Mouse (Mus musculus): Measurements from ENCODE around the gene Plcb2. TPM values are rescaled to one million over a fixed set of nuclear protein-coding genes. Genes with fewer than 3 reads are reported as not detected.

The Plcb2 gene
- polyA plus RNA-seq, 1 experiment from 2014 or later, result 1.5 TPM

- no peak overlapping the region for H3K9ac ChIP-seq
- ATAC-seq (ENCODE audit: insufficient read depth, low FRiP score, low read depth), result no peak
Observed at GRCm38 (mm10) chr2:118695677-118696232, 32.5 kb downstream of the Plcb2 start.

GRCm38 (mm10) chr2:118693370-118693966, 34.8 kb downstream of the Plcb2 start:
- no peak overlapping the region for H3K27ac ChIP-seq
- H3K9ac ChIP-seq, result no peak overlapping the region
- H3K9me3 ChIP-seq, result no peaks in the 10 kb centered on the region
- 76% methylated on average over 19 of the region's 19 CpGs for WGBS
- H3K27me3 ChIP-seq (replicated peaks), result peaks cover 8% of the 10 kb centered on the region; the same call in 1 of the 2 replicates
- H3K4me3 ChIP-seq (replicated peaks), result no peak overlapping the region
- ATAC-seq (ENCODE audit: insufficient read depth, low FRiP score, low read depth), result no peak
- no peak overlapping the region for H3K4me2 ChIP-seq
- peaks cover 14% of the 10 kb centered on the region for H3K4me1 ChIP-seq
- no peaks in the 10 kb centered on the region for H3K36me3 ChIP-seq

More at GRCm38 (mm10) chr2:118695677-118696232, 32.5 kb downstream of the Plcb2 start:
- Histone ChIP-seq H3K9me3 (no peaks in the 10 kb centered on the region), H3K27ac (no peak overlapping the region), H3K4me3 (replicated peaks) (no peak overlapping the region), H3K36me3 (no peaks in the 10 kb centered on the region), H3K4me1 (peaks cover 19% of the 10 kb centered on the region), H3K27me3 (replicated peaks) (peaks cover 11% of the 10 kb centered on the region), H3K4me2 (no peak overlapping the region)
- 26% methylated on average over 11 of the region's 11 CpGs for WGBS

GRCm38 (mm10) chr2:118689875-118690274, 38.4 kb downstream of the Plcb2 start:
- Histone ChIP-seq H3K27me3 (replicated peaks) (no peaks in the 10 kb centered on the region), H3K27ac (no peak overlapping the region), H3K9me3 (no peaks in the 10 kb centered on the region), H3K4me1 (no peaks in the 10 kb centered on the region), H3K4me3 (replicated peaks) (no peak overlapping the region), H3K36me3 (no peaks in the 10 kb centered on the region), H3K4me2 (no peak overlapping the region), H3K9ac (no peak overlapping the region)
- no peak for ATAC-seq (ENCODE audit: insufficient read depth, low FRiP score, low read depth)
- WGBS, result 76% methylated on average over 10 of the region's 10 CpGs

GRCm38 (mm10) chr2:118687791-118688190, 40.4 kb downstream of the Plcb2 start:
- WGBS, result 79% methylated on average over 3 of the region's 3 CpGs
- Histone ChIP-seq H3K27ac (no peak overlapping the region), H3K4me2 (no peak overlapping the region), H3K9ac (no peak overlapping the region), H3K27me3 (replicated peaks) (no peaks in the 10 kb centered on the region), H3K9me3 (no peaks in the 10 kb centered on the region), H3K36me3 (no peaks in the 10 kb centered on the region), H3K4me1 (no peaks in the 10 kb centered on the region), H3K4me3 (replicated peaks) (no peak overlapping the region)
- ATAC-seq (ENCODE audit: insufficient read depth, low FRiP score, low read depth), result no peak

GRCm38 (mm10) chr2:118686693-118687092, 41.5 kb downstream of the Plcb2 start:
- no peak for ATAC-seq (ENCODE audit: insufficient read depth, low FRiP score, low read depth)
- no peak overlapping the region for H3K9ac ChIP-seq
- no peaks in the 10 kb centered on the region for H3K36me3 ChIP-seq
- no peak overlapping the region for H3K27ac ChIP-seq
- H3K4me1 ChIP-seq, result 0 out of 2 replicates have a peak, but pooled peaks cover 3% of the 10 kb centered on the region
- H3K4me2 ChIP-seq, result no peak overlapping the region
- no peaks in the 10 kb centered on the region for H3K27me3 ChIP-seq (replicated peaks)
- H3K9me3 ChIP-seq, result no peaks in the 10 kb centered on the region
- 67% methylated on average over 8 of the region's 8 CpGs for WGBS
- no peak overlapping the region for H3K4me3 ChIP-seq (replicated peaks)

DNA sequence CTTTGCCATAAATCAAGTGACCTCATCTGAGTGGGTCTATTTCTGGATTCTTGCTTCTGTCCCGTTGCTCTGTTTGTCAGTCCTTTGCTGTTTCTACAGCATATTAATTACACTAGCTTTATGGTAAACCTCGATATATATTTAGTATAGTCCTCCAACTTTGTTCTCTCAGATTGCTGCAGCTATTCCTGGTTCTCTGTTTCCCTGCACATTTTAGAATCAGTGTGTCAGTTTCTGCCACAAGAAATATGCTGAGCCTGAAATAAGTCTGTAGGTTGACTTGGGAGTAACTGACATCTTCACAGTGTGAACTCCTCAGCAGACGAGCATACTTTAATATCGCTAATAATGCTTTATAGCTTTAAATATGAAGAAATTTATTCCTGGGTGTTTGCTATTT, 43.1 kb downstream of the Plcb2 start:
- H3K4me1 ChIP-seq, result 0 out of 2 replicates have a peak, but pooled peaks cover 3% of the 10 kb centered on the region
- H3K9me3 ChIP-seq, result no peaks in the 10 kb centered on the region
- no peaks in the 10 kb centered on the region for H3K36me3 ChIP-seq
- no peak overlapping the region for H3K27ac ChIP-seq
- no peak overlapping the region for H3K4me2 ChIP-seq
- no peak overlapping the region for H3K4me3 ChIP-seq (replicated peaks)
- H3K27me3 ChIP-seq (replicated peaks), result no peaks in the 10 kb centered on the region
- no peak for ATAC-seq (ENCODE audit: insufficient read depth, low FRiP score, low read depth)
- WGBS, result 79% methylated on average over 4 of the region's 4 CpGs
- no peak overlapping the region for H3K9ac ChIP-seq

DNA sequence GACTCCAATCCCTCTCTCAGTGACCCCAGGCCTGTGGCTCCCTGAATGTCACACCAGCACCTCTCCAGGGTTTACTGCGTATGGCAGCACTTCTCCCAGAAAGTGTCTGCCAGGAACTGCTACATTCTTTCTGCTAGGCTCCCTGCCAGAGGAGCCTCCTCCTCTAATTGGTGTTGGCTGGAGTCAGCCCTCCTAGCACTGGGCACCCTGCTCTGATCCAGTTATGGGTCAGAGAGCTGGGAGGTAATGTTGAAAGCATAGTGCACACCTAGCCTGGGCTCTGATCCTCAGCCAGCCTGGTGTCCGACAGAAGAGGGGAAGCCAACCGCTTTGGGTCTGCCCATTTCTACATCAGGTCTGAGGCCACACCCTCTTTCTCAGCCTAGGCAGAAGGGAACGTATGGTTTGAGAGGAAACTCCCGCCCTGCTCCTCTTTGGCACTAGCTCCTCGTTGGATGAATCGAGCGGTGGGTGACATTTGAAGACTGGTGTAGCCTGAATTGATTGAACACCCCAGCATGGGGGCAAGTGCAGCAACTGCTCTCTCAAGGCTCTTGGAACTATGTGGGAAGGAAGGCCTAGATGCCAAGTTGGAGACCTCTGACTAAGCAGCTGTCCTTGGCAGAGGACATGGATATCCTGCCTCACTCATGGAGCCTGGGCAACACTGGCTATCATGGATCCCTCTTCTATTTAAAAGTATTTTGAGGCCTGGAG, 45.5 kb downstream of the Plcb2 start:
- ATAC-seq (ENCODE audit: insufficient read depth, low FRiP score, low read depth), result no peak
- Histone ChIP-seq H3K27ac (no peak overlapping the region), H3K9me3 (no peaks in the 10 kb centered on the region), H3K4me2 (no peak overlapping the region), H3K27me3 (replicated peaks) (peaks cover 12% of the 10 kb centered on the region), H3K9ac (no peak overlapping the region), H3K4me3 (replicated peaks) (no peak overlapping the region), H3K36me3 (no peaks in the 10 kb centered on the region), H3K4me1 (0 out of 2 replicates have a peak, but pooled peaks cover 4% of the 10 kb centered on the region)
- WGBS, result 41% methylated on average over 8 of the region's 8 CpGs

DNA sequence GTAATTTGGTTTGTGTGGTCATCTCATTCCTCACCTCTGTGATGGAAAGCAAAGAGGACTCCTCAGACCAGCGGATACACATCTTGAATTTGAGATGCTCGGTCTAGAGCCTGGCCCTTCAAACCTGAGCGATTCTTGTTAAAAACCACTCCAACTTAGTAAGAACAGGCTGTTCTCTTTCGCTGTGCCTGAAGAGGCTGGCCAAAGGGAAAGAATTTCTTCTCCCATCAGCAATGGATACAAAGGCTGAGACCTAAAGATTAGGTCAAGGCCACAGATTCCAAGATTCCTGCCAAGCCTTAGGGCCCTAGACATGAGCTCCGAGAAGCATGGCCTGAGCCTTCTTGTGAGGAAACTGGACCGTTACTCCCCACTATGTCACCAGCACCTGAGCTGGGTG, 47.3 kb downstream of the Plcb2 start:
- Histone ChIP-seq H3K9ac (no peak overlapping the region), H3K36me3 (no peaks in the 10 kb centered on the region), H3K27ac (no peak overlapping the region), H3K4me1 (peaks cover 17% of the 10 kb centered on the region; the same call in 1 of the 2 replicates), H3K27me3 (replicated peaks) (peaks cover 29% of the 10 kb centered on the region), H3K4me3 (replicated peaks) (no peak overlapping the region), H3K4me2 (no peak overlapping the region), H3K9me3 (no peaks in the 10 kb centered on the region)
- 91% methylated on average over 6 of the region's 6 CpGs for WGBS
- ATAC-seq (ENCODE audit: insufficient read depth, low FRiP score, low read depth), result no peak

- H3K36me3 ChIP-seq, result no peaks in the 10 kb centered on the region
- no peak overlapping the region for H3K4me2 ChIP-seq
- H3K9ac ChIP-seq, result no peak overlapping the region
- no peaks in the 10 kb centered on the region for H3K9me3 ChIP-seq
- peaks cover 41% of the 10 kb centered on the region for H3K27me3 ChIP-seq (replicated peaks)
- ATAC-seq (ENCODE audit: insufficient read depth, low FRiP score, low read depth), result no peak
- peaks cover 17% of the 10 kb centered on the region; the same call in 1 of the 2 replicates for H3K4me1 ChIP-seq
- no peak overlapping the region for H3K27ac ChIP-seq
- WGBS, result 79% methylated on average over 3 of the region's 3 CpGs
- H3K4me3 ChIP-seq (replicated peaks), result no peak overlapping the region
Observed at GRCm38 (mm10) chr2:118679577-118679976, 48.7 kb downstream of the Plcb2 start.

DNA sequence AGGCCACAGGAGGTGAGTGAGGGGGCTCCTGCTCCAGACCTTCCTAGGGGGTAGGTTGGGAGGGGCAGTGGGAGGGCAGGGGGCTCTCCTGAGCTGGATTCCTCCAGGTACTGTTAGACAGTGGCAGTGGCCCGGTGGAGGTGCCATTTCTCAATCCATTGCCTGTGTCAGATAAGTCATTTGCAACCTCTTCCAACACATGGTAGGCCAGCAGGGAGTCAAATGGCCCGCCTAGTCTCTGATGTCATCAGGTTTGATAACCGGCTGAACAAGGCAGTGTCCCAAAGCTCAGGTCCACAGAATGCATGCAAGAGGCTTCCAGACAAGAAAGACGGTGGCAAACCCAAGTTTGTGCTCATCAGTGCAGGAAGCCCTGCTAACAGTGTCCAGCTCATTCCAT, 50.4 kb downstream of the Plcb2 start:
- no peak overlapping the region for H3K9ac ChIP-seq
- no peak overlapping the region for H3K27ac ChIP-seq
- peak overlapping the region; percentile 97 for H3K4me2 ChIP-seq
- H3K27me3 ChIP-seq (replicated peaks), result peaks cover 51% of the 10 kb centered on the region
- 20% methylated on average over 4 of the region's 4 CpGs for WGBS
- H3K9me3 ChIP-seq, result no peaks in the 10 kb centered on the region
- peak overlapping the region; percentile 50 for H3K4me3 ChIP-seq (replicated peaks)
- ATAC-seq (ENCODE audit: insufficient read depth, low FRiP score, low read depth), result peak; percentile 41; the same call in 1 of the 2 replicates
- H3K36me3 ChIP-seq, result no peaks in the 10 kb centered on the region
- H3K4me1 ChIP-seq, result peaks cover 17% of the 10 kb centered on the region; the same call in 1 of the 2 replicates

DNA sequence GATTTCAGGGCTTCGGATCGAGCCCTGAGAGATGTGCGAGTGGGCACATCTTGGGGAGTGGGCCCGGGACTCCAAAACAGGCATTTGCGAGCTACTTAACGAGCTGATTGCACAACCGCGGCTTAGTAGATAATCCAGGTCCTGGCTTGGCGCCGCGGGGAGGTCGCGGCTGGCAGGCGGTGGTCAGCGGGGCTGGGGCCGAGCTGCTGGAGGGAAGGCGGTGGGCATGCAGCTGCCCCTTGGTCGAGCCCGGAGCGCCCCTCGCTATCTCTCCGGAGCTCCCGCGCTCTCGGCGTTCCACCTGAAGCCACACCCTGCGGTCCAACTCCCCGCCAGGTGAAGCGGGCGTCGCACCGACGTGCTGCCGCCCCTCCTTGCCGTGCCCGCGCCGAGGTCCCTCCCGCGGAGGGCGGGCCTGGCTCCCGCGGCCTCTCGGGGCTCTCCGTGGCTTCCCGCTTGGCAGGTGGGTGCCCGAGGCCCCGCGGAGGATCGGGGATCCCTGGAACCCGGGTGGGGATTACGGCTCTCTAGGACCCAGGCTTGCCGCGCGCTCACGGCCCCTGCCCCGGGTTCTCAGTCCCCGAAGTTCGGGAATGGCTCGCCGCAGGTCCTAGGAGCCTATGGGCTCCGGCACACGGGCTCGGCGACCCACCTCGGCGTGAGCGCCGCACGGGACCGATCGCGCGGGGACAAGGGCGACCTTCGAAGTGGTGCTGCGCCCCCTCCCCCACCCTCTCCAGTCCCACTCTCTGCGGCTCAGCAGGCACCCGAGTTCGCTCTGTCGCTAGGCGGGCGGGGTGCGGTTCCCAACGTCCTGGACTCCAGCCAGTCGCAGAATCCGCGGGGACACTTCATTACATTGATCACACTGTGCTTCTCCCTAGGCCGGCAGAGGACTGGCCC, 51.1 kb downstream of the Plcb2 start:
- H3K27me3 ChIP-seq (replicated peaks), result peaks cover 51% of the 10 kb centered on the region

More for the DNA sequence above, 51.1 kb downstream of the Plcb2 start:
- peak overlapping the region; percentile 50 for H3K4me3 ChIP-seq (replicated peaks)
- 1% methylated on average over 89 of the region's 89 CpGs for WGBS
- H3K36me3 ChIP-seq, result no peaks in the 10 kb centered on the region
- no peak overlapping the region for H3K27ac ChIP-seq
- peak overlapping the region; percentile 18; the same call in 1 of the 2 replicates for H3K9ac ChIP-seq
- peak overlapping the region; percentile 97 for H3K4me2 ChIP-seq
- H3K9me3 ChIP-seq, result no peaks in the 10 kb centered on the region
- H3K4me1 ChIP-seq, result peaks cover 14% of the 10 kb centered on the region; the same call in 1 of the 2 replicates
- peak; percentile 48; the same call in 1 of the 2 replicates for ATAC-seq (ENCODE audit: insufficient read depth, low FRiP score, low read depth)
